Mouse (Mus musculus) neural tube, embryonic 14.5 days (tissue): ENCODE measurements around the gene Nhp2. TPM values are rescaled to one million over a fixed set of nuclear protein-coding genes. Genes with fewer than 3 reads are reported as not detected.
"Not testable (repeated sequence)": the region's sequence is repeated elsewhere in the genome, so short reads cannot be mapped to it uniquely, and the experiment has no call there.

Source experiments
- ATAC-seq: fragments of 200-750 bp; cut with Nextera tagmentation; 2 replicates; pipeline ENCODE4 v1.8.0; 2017; ENCODE audit warnings: low read depth, mild to moderate bottlenecking, moderate TSS enrichment, moderate library complexity
- H3K27ac ChIP-seq: fragments of 300-500 bp; sonication (generic); 2 replicates; pipeline ENCODE4 v1.5.1; 2014; ENCODE audit warnings: low read depth, mild to moderate bottlenecking, control low read depth, low read length, moderate library complexity, mixed read lengths
- H3K27me3 ChIP-seq: fragments of 300-500 bp; sonication (generic); 2 replicates; pipeline ENCODE4 v1.6.1; 2014; ENCODE audit warnings: low read length; ENCODE audit not compliant: control insufficient read depth, insufficient read depth
- H3K36me3 ChIP-seq: fragments of 300-500 bp; sonication (generic); 2 replicates; pipeline ENCODE4 v1.6.1; 2014; ENCODE audit warnings: low read length, mixed read lengths; ENCODE audit not compliant: control insufficient read depth, insufficient read depth
- H3K4me1 ChIP-seq: fragments of 300-500 bp; sonication (generic); 2 replicates; pipeline ENCODE4 v1.6.1; 2014; ENCODE audit warnings: low read length; ENCODE audit not compliant: control insufficient read depth, insufficient read depth
- H3K4me2 ChIP-seq: fragments of 300-500 bp; sonication (generic); 2 replicates; pipeline ENCODE4 v1.6.1; 2014; ENCODE audit warnings: mild to moderate bottlenecking, low read depth, low read length, control low read depth
- H3K4me3 ChIP-seq: fragments of 300-500 bp; sonication (generic); 2 replicates; pipeline ENCODE4 v1.5.1; 2014; ENCODE audit warnings: low read depth, low read length, control low read depth, mixed read lengths
- H3K9ac ChIP-seq: fragments of 300-500 bp; sonication (generic); replicated peaks from 2 replicates; pipeline ENCODE4 v1.6.1; 2014; ENCODE audit warnings: low read depth, mild to moderate bottlenecking, control low read depth, low read length, mixed read lengths
- H3K9me3 ChIP-seq: fragments of 300-500 bp; sonication (generic); 2 replicates; pipeline ENCODE4 v1.6.1; 2016; ENCODE audit warnings: low read length; ENCODE audit not compliant: control insufficient read depth
- WGBS: fragments of 180-500 bp; shearing (Covaris S2); extraction: QIAGEN DNeasy Blood & Tissue Kit; methylation state at CpG from one replicate; pipeline ENCODE4 v1.1.7; 2014; 5-methylcytosine and 5-hydroxymethylcytosine counted together
- polyA plus RNA-seq: library from polyadenylated mRNA; unstranded; fragments of >200 nt; fragmentation: Nextera tagmentation; extraction: Ambion mirVana; gene quantifications from 2 replicates; pipeline ENCODE4 v1.2.1, GENCODE M21; 2014

The Nhp2 gene
- polyA plus RNA-seq, 1 experiment from 2014 or later, result 112 TPM

DNA sequence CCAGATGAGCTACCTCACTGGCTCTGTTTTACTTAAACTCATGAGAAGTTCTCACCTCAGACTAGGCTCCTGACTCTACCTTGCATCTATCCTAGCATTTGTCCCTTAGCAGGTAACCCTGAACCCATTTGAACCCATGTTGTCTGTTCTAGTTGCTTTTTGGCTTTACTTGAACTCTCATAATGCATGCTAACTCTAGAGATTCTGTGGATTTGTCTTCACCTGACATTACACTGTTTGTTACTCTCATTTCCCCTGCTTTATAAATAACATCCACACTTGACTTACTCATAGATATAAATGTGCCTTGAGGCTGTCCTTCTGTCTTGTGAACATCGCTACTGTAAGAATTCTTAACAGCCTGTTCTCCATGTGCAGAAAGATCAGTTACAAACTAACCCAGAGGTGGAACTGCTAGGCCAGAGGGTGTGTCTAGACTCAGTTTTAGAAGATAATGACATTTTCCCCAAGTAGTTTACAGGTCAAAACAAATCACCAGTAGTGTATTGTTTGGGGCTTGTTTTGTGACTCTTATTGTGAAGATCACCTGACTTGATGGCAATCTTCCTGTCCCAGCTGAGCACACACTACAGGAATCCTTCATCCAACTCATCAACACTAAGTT is 24.0 kb upstream of the Nhp2 start:
- Histone ChIP-seq H3K9me3 (no peaks in the 10 kb centered on the region), H3K4me2 (no peak overlapping the region), H3K4me1 (no peaks in the 10 kb centered on the region), H3K4me3 (no peak overlapping the region), H3K9ac (no peak overlapping the region), H3K36me3 (peaks cover 81% of the 10 kb centered on the region), H3K27me3 (no peaks in the 10 kb centered on the region), H3K27ac (no peak overlapping the region)
- no peak for ATAC-seq
- 91% methylated on average over 1 of the region's 1 CpGs for WGBS

DNA sequence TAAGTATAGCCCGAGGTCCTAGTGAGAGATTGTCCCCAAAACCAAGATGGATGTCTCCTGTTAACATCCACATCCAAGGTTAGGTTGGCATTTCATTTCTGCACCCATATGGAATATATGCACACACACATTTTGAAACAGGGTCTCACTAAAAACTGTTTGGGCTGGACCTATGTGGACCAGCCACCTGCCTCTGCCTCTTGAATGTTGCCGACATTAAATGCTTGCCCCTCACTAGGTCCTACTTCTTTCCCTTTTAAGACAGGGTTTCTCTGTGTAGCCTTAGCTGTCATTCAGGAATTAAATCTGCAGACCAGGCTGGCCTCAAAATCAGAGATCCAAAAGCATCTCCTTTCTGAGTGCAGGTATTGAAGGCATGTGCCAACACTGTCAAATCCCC is 22.0 kb upstream of the Nhp2 start:
- Histone ChIP-seq H3K4me3 (no peak overlapping the region), H3K4me1 (no peaks in the 10 kb centered on the region), H3K9me3 (no peaks in the 10 kb centered on the region), H3K9ac (no peak overlapping the region), H3K27ac (no peak overlapping the region), H3K27me3 (no peaks in the 10 kb centered on the region), H3K4me2 (no peak overlapping the region), H3K36me3 (peaks cover 90% of the 10 kb centered on the region)
- 71% methylated on average over 2 of the region's 2 CpGs for WGBS
- ATAC-seq, result no peak

DNA sequence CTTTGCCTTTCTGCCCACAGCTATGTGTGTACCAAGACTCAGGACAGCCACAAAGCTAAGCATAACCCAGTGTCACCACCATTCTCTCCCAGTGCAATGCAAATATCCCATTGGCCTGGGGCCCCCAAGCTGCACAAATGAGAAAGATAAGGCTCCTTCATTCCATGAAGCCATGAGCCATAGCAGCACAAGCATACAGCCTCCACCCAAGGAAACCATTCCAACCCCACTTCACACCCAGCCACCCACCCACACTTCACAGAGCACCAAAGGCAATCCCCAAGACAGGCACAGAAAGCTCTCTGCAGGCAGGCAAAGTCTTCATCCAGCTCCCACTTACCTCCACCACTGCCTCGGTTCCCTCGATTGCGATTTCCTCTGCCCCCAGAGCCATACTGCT is 17.3 kb upstream of the Nhp2 start:
- H3K36me3 ChIP-seq, result peaks cover 80% of the 10 kb centered on the region
- H3K4me2 ChIP-seq, result no peak overlapping the region
- no peaks in the 10 kb centered on the region for H3K27me3 ChIP-seq
- no peaks in the 10 kb centered on the region for H3K9me3 ChIP-seq
- H3K4me1 ChIP-seq, result peaks cover 11% of the 10 kb centered on the region
- no peak for ATAC-seq
- H3K9ac ChIP-seq, result no peak overlapping the region
- no peak overlapping the region for H3K4me3 ChIP-seq
- no peak overlapping the region for H3K27ac ChIP-seq
- 88% methylated on average over 3 of the region's 3 CpGs for WGBS

DNA sequence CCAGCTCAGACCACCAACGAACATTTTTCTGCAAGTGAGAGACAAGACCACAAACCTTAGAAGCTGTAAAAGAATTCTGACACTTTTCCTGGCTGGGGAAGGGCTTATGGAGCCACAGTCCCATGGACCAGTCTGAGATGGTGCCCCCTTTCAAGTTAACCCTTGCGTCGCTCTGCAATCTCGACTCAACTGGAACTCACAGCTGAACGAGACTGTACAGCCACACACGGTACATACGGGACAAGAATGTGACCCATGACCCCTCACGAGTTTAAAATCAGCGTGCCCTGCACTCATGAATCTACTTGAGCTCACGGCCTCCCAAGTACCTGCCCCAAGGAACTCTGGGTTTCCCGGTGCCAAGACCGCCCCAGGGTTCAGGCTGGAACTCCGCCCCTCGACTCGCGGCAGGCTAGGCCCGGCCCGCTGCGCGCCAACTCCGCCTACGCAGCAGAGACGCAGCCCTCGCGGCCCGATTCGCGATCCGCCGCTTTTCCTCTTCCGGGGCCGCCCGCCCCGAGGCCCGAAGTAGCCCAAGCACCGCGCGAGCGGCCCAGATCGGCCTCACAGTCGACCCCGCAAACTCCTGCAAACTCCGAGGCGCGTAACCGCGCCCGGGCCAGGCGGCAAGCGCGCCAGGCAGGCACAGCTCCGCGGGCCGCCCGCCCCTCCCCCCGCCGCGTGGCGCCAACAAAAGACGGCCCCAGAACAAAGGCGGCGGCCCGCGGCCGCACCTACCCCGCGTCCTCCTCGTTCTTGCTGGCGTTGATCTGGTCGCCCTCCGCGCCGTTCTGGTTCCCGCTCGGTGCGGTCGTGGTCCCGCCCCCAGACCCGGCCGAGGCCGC is 13.7 kb upstream of the Nhp2 start:
- peak; percentile 54 for ATAC-seq
- H3K9ac ChIP-seq, result peak overlapping the region; percentile 99
- peaks cover 13% of the 10 kb centered on the region for H3K4me1 ChIP-seq
- H3K27ac ChIP-seq, result peak overlapping the region; percentile 93
- H3K27me3 ChIP-seq, result no peaks in the 10 kb centered on the region
- H3K36me3 ChIP-seq, result peaks cover 45% of the 10 kb centered on the region
- under 1% methylated on average over 79 of the region's 81 CpGs for WGBS
- H3K4me2 ChIP-seq, result peak overlapping the region; percentile 61
- H3K4me3 ChIP-seq, result peak overlapping the region; percentile 98
- no peaks in the 10 kb centered on the region for H3K9me3 ChIP-seq

DNA sequence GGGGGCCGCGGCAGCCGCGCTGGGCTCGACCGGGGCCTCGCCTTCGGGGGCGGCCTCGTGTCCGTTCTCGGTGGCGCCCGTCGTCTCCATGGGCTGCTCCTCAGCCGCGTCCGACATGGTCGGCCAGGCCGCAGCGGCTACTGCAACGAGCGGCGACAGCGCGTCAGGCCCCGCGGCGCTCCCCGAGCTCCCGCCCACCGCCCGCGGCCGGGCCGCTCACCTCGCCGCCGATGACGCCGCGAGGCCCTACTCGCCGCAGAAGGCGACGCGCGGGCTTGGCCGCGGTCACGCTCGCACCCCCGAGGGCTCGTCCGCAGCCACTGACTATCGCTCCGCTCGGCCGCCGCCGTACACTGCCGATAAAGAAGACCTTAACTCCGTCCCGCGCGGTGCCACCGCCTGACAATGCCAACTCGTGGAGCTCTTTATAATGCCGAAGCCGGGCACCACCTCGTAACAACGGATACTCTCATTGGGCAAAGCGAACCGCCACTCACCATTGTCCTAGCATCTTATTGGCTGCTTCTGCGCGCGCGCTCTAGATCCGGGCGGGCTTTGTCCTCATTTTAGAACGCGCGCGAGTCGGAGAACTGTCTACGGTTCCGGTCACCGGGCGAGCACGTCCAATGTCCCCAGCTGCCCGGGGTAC is 13.0 kb upstream of the Nhp2 start, which contains the start of gene Hnrnpab:
Hnrnpab (minus strand) TSS at position 401 of the 649 bp plus-strand sequence.
- Histone ChIP-seq H3K9me3 (no peaks in the 10 kb centered on the region), H3K4me2 (peak within 1 kb of the TSS; percentile 81), H3K9ac (peak within 1 kb of the TSS; percentile 99), H3K4me1 (peaks cover 13% of the 10 kb centered on the region), H3K27ac (peak within 1 kb of the TSS; percentile 93), H3K27me3 (no peaks in the 10 kb centered on the region), H3K4me3 (peak within 1 kb of the TSS; percentile 98), H3K36me3 (peaks cover 37% of the 10 kb centered on the region)
- WGBS, result under 1% methylated on average over 85 of the region's 91 CpGs
- peak; percentile 95 for ATAC-seq

DNA sequence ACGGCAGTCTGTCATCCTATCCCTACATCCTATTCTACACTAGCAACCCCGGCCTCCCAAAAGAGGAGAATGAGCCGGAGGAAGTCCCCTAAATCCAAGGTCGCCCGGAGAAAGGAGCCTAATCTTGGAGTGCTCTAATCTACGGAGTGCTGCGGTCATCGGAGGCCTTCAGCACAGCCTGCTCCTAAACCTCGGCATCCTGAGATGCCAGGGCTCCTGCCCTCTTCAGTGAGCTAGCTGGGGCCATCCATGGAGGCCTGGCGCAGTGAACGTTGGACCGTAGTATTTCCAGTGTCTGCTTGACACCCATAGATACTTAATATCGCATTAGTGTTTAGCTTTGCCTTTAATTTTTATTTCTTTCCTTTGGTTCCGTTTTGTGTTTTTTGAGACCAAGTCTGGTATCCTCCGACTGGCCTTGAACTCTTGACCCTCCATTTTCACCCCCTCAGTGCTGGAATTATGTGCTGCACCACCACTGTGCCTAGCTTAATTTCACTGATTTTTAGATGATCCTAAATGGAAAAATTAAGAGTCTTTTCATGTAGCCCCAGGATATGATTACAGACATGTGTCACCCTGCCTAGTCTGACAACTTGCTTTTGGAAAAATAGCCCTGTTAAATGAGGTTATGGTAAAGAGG is 12.3 kb upstream of the Nhp2 start:
- H3K36me3 ChIP-seq, result peaks cover 31% of the 10 kb centered on the region
- peaks cover 13% of the 10 kb centered on the region for H3K4me1 ChIP-seq
- peak; percentile 56 for ATAC-seq
- peak overlapping the region; percentile 99 for H3K9ac ChIP-seq
- no peaks in the 10 kb centered on the region for H3K9me3 ChIP-seq
- peak overlapping the region; percentile 81 for H3K4me2 ChIP-seq
- H3K27me3 ChIP-seq, result no peaks in the 10 kb centered on the region
- WGBS, result 8% methylated on average over 15 of the region's 15 CpGs
- peak overlapping the region; percentile 98 for H3K4me3 ChIP-seq
- peak overlapping the region; percentile 93 for H3K27ac ChIP-seq

DNA sequence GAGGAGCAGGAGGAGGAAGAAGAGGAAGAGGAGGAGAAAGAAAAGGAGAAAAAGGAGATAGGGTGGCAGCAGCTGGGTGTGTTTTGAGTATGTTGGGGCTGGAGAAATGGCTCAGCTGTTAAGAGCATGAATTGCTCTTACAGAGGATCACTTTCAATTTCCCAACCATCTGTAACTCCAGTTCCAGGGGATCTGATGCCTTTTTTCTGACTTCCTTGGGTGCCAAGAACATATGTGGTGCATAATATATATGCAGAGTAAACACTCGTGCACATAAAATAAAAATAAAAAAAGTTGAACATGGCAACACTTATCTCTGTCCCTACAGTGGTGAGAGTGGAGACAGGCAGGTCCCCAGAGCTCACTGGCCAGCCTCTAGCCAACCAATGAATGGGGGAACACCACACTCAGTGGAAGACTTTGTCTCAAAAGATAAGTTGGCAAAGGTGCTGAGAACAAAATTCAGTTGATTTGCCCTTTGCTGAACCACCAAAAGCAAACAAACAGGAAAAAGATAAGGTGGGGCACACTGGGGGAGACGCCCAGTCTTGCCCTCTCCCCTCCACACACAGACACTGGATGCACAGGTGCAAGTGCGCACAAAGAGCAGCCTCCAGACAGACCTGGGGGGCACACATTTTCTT is 10.1 kb upstream of the Nhp2 start:
- Histone ChIP-seq H3K4me3 (no peak overlapping the region), H3K9ac (no peak overlapping the region), H3K36me3 (peaks cover 10% of the 10 kb centered on the region; the same call in 1 of the 2 replicates), H3K4me1 (peaks cover 12% of the 10 kb centered on the region), H3K4me2 (no peak overlapping the region), H3K27me3 (no peaks in the 10 kb centered on the region), H3K27ac (no peak overlapping the region), H3K9me3 (no peaks in the 10 kb centered on the region)
- 85% methylated on average over 3 of the region's 3 CpGs for WGBS
- no peak for ATAC-seq

DNA sequence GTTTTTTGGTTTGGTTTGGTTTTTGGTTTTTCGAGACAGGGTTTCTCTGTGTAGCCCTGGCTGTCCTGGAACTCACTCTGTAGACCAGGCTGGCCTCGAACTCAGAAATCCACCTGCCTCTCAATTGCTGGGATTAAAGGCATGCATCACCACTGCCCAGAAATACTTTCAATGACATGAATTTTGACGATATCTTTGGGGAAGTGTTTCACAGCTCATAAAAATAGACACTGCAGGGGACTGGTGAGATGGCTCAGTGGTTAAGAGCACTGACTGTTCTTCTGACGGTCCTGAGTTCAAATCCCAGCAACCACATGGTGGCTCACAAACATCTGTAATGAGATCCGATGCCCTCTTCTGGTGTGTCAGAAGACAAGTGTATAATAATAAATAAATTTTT is 9.6 kb upstream of the Nhp2 start:
- 81% methylated on average over 5 of the region's 5 CpGs for WGBS
- not testable (repeated sequence) for H3K27ac ChIP-seq

More for the DNA sequence above, 9.6 kb upstream of the Nhp2 start:
- not testable (repeated sequence) for H3K4me1 ChIP-seq, H3K9me3 ChIP-seq, ATAC-seq, H3K4me2 ChIP-seq, H3K27me3 ChIP-seq, H3K4me3 ChIP-seq, H3K9ac ChIP-seq, H3K36me3 ChIP-seq
